22 mouse cellular contexts compared by ENCODE assay signal in genomic region chr8:110964666-110965065, GRCm38 (mm10). TPM values are rescaled to one million over a fixed set of nuclear protein-coding genes. Genes with fewer than 3 reads are reported as not detected.
DNase-seq lines count a peak whose midpoint lies in the region; ATAC-seq and TF ChIP-seq lines count a peak whose summit lies in the region.
"Had no signal": no experiment of that assay in that cellular context is flagged by ENCODE, and none has a peak within 500 bp of the region (broad histone marks: within the 10 kb centered on the region; RNA-seq: fewer than 3 reads in every experiment).

No protein-coding gene starts in this region.

- H3K4me3 ChIP-seq in hindbrain, embryonic 13.5 days = no peak overlapping the region
- H3K4me3 ChIP-seq in hindbrain, embryonic 11.5 days (ENCODE audit: low read depth, low read length) = no peak overlapping the region
- H3K4me3 ChIP-seq in midbrain, embryonic 14.5 days (replicated peaks; ENCODE audit: low read depth, low read length) = no peak overlapping the region
- no peak overlapping the region for H3K4me3 ChIP-seq in midbrain, embryonic 15.5 days
- H3K4me3 ChIP-seq in olfactory bulb, adult 2 months (ENCODE audit: insufficient read depth, low read depth, low read length) = no peak overlapping the region
- H3K4me3 ChIP-seq: limb, embryonic 13.5 days; liver, embryonic 12.5 days; megakaryocyte, embryonic 14.5 days had no signal

- H3K27ac ChIP-seq in hindbrain, embryonic 13.5 days = 0 out of 2 replicates have a peak overlapping the region, but pooled peaks have one; percentile 10
- H3K27ac ChIP-seq in hindbrain, embryonic 11.5 days (ENCODE audit: low read depth, low read length) = no peak overlapping the region
- no peak overlapping the region for H3K27ac ChIP-seq in midbrain, embryonic 14.5 days (replicated peaks; ENCODE audit: low read depth, low read length)
- no peak overlapping the region for H3K27ac ChIP-seq in midbrain, embryonic 15.5 days
- H3K27ac ChIP-seq in olfactory bulb, adult 2 months (ENCODE audit: insufficient read depth, low read depth, low read length) = peak overlapping the region; percentile 70
- H3K27ac ChIP-seq: limb, embryonic 13.5 days; liver, embryonic 12.5 days had no signal

- no peak for TF ChIP-seq CTCF in olfactory bulb, adult 2 months (IDR thresholded peaks at IDR 0.05; ENCODE audit: insufficient read depth, low read depth, low read length)

- peaks cover 35% of the 10 kb centered on the region for H3K36me3 ChIP-seq in hindbrain, embryonic 13.5 days
- H3K36me3 ChIP-seq in hindbrain, embryonic 11.5 days (ENCODE audit: control insufficient read depth, insufficient read depth, low read length) = no peaks in the 10 kb centered on the region
- H3K36me3 ChIP-seq in midbrain, embryonic 14.5 days (ENCODE audit: control insufficient read depth, insufficient read depth, low read length) = peaks cover 47% of the 10 kb centered on the region
- peaks cover 5% of the 10 kb centered on the region; the same call in 1 of the 2 replicates for H3K36me3 ChIP-seq in midbrain, embryonic 15.5 days (replicated peaks)

- no peak overlapping the region for H3K4me2 ChIP-seq in hindbrain, embryonic 13.5 days
- no peak overlapping the region for H3K4me2 ChIP-seq in hindbrain, embryonic 11.5 days (replicated peaks; ENCODE audit: low read depth, low read length)
- no peak overlapping the region for H3K4me2 ChIP-seq in midbrain, embryonic 14.5 days (ENCODE audit: low read length)
- H3K4me2 ChIP-seq in midbrain, embryonic 15.5 days = no peak overlapping the region
- H3K4me2 ChIP-seq: limb, embryonic 13.5 days; liver, embryonic 12.5 days had no signal

- peaks cover 4% of the 10 kb centered on the region; the same call in 1 of the 2 replicates for H3K4me1 ChIP-seq in hindbrain, embryonic 13.5 days (replicated peaks)
- H3K4me1 ChIP-seq in hindbrain, embryonic 11.5 days (replicated peaks; ENCODE audit: control insufficient read depth, insufficient read depth, low read length) = no peaks in the 10 kb centered on the region
- no peaks in the 10 kb centered on the region for H3K4me1 ChIP-seq in midbrain, embryonic 14.5 days (ENCODE audit: control insufficient read depth, insufficient read depth, low read length)
- H3K4me1 ChIP-seq in midbrain, embryonic 15.5 days = no peaks in the 10 kb centered on the region
- H3K4me1 ChIP-seq in olfactory bulb, adult 2 months (ENCODE audit: control insufficient read depth, insufficient read depth, low read length) = peaks cover 21% of the 10 kb centered on the region
- H3K4me1 ChIP-seq: limb, embryonic 13.5 days had no signal

- no peaks in the 10 kb centered on the region for H3K9me3 ChIP-seq in hindbrain, embryonic 13.5 days
- no peaks in the 10 kb centered on the region for H3K9me3 ChIP-seq in hindbrain, embryonic 11.5 days (ENCODE audit: control insufficient read depth, low read length)
- H3K9me3 ChIP-seq in midbrain, embryonic 14.5 days (ENCODE audit: control insufficient read depth, low read length) = no peaks in the 10 kb centered on the region
- no peaks in the 10 kb centered on the region for H3K9me3 ChIP-seq in midbrain, embryonic 15.5 days
- H3K9me3 ChIP-seq: G1E; limb, embryonic 13.5 days; liver, embryonic 12.5 days; megakaryocyte, embryonic 14.5 days had no signal

- no peak overlapping the region for H3K9ac ChIP-seq in hindbrain, embryonic 13.5 days
- H3K9ac ChIP-seq in hindbrain, embryonic 11.5 days (ENCODE audit: low read depth, low read length) = no peak overlapping the region
- H3K9ac ChIP-seq in midbrain, embryonic 14.5 days (replicated peaks; ENCODE audit: low read length) = no peak overlapping the region
- no peak overlapping the region for H3K9ac ChIP-seq in midbrain, embryonic 15.5 days
- H3K9ac ChIP-seq: limb, embryonic 13.5 days; liver, embryonic 12.5 days had no signal

- WGBS in hindbrain, embryonic 13.5 days = 72% methylated on average over 7 of the region's 7 CpGs
- WGBS in hindbrain, embryonic 11.5 days = 76% methylated on average over 7 of the region's 7 CpGs
- WGBS in midbrain, embryonic 14.5 days = 72% methylated on average over 7 of the region's 7 CpGs
- 61% methylated on average over 7 of the region's 7 CpGs for WGBS in midbrain, embryonic 15.5 days
- WGBS in olfactory bulb, adult 2 months = 28% methylated on average over 7 of the region's 7 CpGs

- no peaks in the 10 kb centered on the region for H3K27me3 ChIP-seq in hindbrain, embryonic 13.5 days
- H3K27me3 ChIP-seq in hindbrain, embryonic 11.5 days (ENCODE audit: control insufficient read depth, insufficient read depth, low read length) = no peaks in the 10 kb centered on the region
- no peaks in the 10 kb centered on the region for H3K27me3 ChIP-seq in midbrain, embryonic 14.5 days (ENCODE audit: control insufficient read depth, insufficient read depth, low read length)
- no peaks in the 10 kb centered on the region for H3K27me3 ChIP-seq in midbrain, embryonic 15.5 days (replicated peaks)
- H3K27me3 ChIP-seq: CH12.LX; limb, embryonic 13.5 days; liver, embryonic 12.5 days; megakaryocyte, embryonic 14.5 days had no signal

- TF ChIP-seq POLR2A in olfactory bulb, adult 2 months (IDR thresholded peaks at IDR 0.05; ENCODE audit: insufficient read depth, low read depth, low read length) = no peak

- peak; percentile 6; the same call in 1 of the 2 replicates for ATAC-seq in frontal cortex, adult (ENCODE audit: low TSS enrichment)
- ATAC-seq in hindbrain, embryonic 13.5 days (ENCODE audit: low FRiP score) = no peak
- ATAC-seq in hindbrain, embryonic 11.5 days (ENCODE audit: low FRiP score) = no peak
- no peak for ATAC-seq in midbrain, embryonic 14.5 days (ENCODE audit: low FRiP score, low TSS enrichment)
- ATAC-seq in midbrain, embryonic 15.5 days (replicated peaks) = no peak
- ATAC-seq: activated CD4-positive, CD25-positive, alpha-beta regulatory T cell, adult 4 months; hindbrain, embryonic 16.5 days; intestine, embryonic 16.5 days; liver, embryonic 12.5 days had no signal

- no peak for DNase-seq in frontal cortex, postnatal 36 days (ENCODE audit: low spot score in 2 of 2)
- DNase-seq in hindbrain, embryonic 11.5 days (ENCODE audit: low spot score) = no peak
- peak; percentile 15 for DNase-seq in midbrain, embryonic 14.5 days
- DNase-seq: adrenal gland, adult 8-10 months; B cell, adult 2 months; kidney, adult 9 months; kidney, postnatal 14 days; lung, adult 18-20 months; right cerebral cortex, postnatal 25 days; spleen, adult 18-20 months had no signal

RNA-seq across cellular contexts. Expression of gene Ddx19a, which starts 32.9 kb away (rescaled TPM):
- 11.5 and 11.6 TPM in 2 replicates for polyA plus RNA-seq in hindbrain, embryonic 13.5 days (2015; fragmentation: Nextera tagmentation; extraction: Ambion mirVana)
- 29.8 and 32.8 TPM in 2 replicates for polyA plus RNA-seq in hindbrain, embryonic 11.5 days (2014; fragmentation: Nextera tagmentation; extraction: Ambion mirVana)
- 11.5 and 15.7 TPM in 2 replicates for polyA plus RNA-seq in midbrain, embryonic 14.5 days (2014; fragmentation: Nextera tagmentation; extraction: Ambion mirVana)
- 12.1 and 12.8 TPM in 2 replicates for polyA plus RNA-seq in midbrain, embryonic 15.5 days (2015; fragmentation: Nextera tagmentation; extraction: Ambion mirVana)
- polyA plus RNA-seq in olfactory bulb, adult 2 months (2012; ENCODE audit: insufficient read depth, insufficient read length, low replicate concordance, missing spikeins) = not detected in 2 replicates

RNA-seq across cellular contexts. Expression of gene St3gal2, which starts 44.9 kb away (rescaled TPM):
- 21.0 and 23.0 TPM in 2 replicates for polyA plus RNA-seq in hindbrain, embryonic 13.5 days (2015; fragmentation: Nextera tagmentation; extraction: Ambion mirVana)
- 10.6 and 11.8 TPM in 2 replicates for polyA plus RNA-seq in hindbrain, embryonic 11.5 days (2014; fragmentation: Nextera tagmentation; extraction: Ambion mirVana)
- polyA plus RNA-seq in midbrain, embryonic 14.5 days (2014; fragmentation: Nextera tagmentation; extraction: Ambion mirVana) = 16.5 and 18.0 TPM in 2 replicates
- polyA plus RNA-seq in midbrain, embryonic 15.5 days (2015; fragmentation: Nextera tagmentation; extraction: Ambion mirVana) = 28.0 and 29.2 TPM in 2 replicates
- not detected in 2 replicates for polyA plus RNA-seq in olfactory bulb, adult 2 months (2012; ENCODE audit: insufficient read depth, insufficient read length, low replicate concordance, missing spikeins)

Comparison
In these comparisons a context has a peak if more than half of its experiments do, and no peak if none do; other contexts are left out.
1. H3K27ac ChIP-seq: peak in hindbrain, embryonic 13.5 days (single experiment) and olfactory bulb, adult 2 months (single experiment); none in hindbrain, embryonic 11.5 days (single experiment), midbrain, embryonic 14.5 days (single experiment) and midbrain, embryonic 15.5 days (single experiment).